Mouse (Mus musculus) embryonic facial prominence, embryonic 11.5 days (tissue): ENCODE data around the gene Elfn1. TPM values are rescaled to one million over a fixed set of nuclear protein-coding genes. Genes with fewer than 3 reads are reported as not detected.
"Not testable (repeated sequence)": the region's sequence is repeated elsewhere in the genome, so short reads cannot be mapped to it uniquely, and the experiment has no call there.

Source experiments
- ATAC-seq: fragments of 200-750 bp; cut with Nextera tagmentation; replicated peaks from 2 replicates; pipeline ENCODE4 v1.8.0; 2017; ENCODE audit warnings: low read depth; ENCODE audit not compliant: insufficient number of reproducible peaks, low FRiP score, low TSS enrichment
- DNase-seq: peaks from one replicate; pipeline ENCODE4 v3.0.0-alpha.2; 2015; ENCODE audit warnings: low spot score
- H3K27ac ChIP-seq: fragments of 300-500 bp; sonication (generic); replicated peaks from 2 replicates; pipeline ENCODE4 v1.5.1; 2014; ENCODE audit warnings: mild to moderate bottlenecking, low read depth, low read length, control low read depth
- H3K27me3 ChIP-seq: fragments of 300-500 bp; sonication (generic); 2 replicates; pipeline ENCODE4 v1.6.1; 2014; ENCODE audit warnings: mild to moderate bottlenecking, low read length, moderate library complexity, mixed read lengths; ENCODE audit not compliant: control insufficient read depth, insufficient read depth
- H3K36me3 ChIP-seq: fragments of 300-500 bp; sonication (generic); replicated peaks from 2 replicates; pipeline ENCODE4 v1.6.1; 2014; ENCODE audit warnings: low read depth, mild to moderate bottlenecking, low read length, moderate library complexity, mixed read lengths; ENCODE audit not compliant: control insufficient read depth, insufficient read depth
- H3K4me1 ChIP-seq: fragments of 300-500 bp; sonication (generic); 2 replicates; pipeline ENCODE4 v1.6.1; 2014; ENCODE audit warnings: low read length, mixed read lengths; ENCODE audit not compliant: control insufficient read depth, insufficient read depth
- H3K4me2 ChIP-seq: fragments of 300-500 bp; sonication (generic); 2 replicates; pipeline ENCODE4 v1.6.1; 2014; ENCODE audit warnings: low read depth, mild to moderate bottlenecking, control low read depth, low read length, moderate library complexity
- H3K4me3 ChIP-seq: fragments of 300-500 bp; sonication (generic); 2 replicates; pipeline ENCODE4 v1.5.1; 2014; ENCODE audit warnings: low read depth, low read length, control low read depth
- H3K9ac ChIP-seq: fragments of 300-500 bp; sonication (generic); replicated peaks from 2 replicates; pipeline ENCODE4 v1.6.1; 2014; ENCODE audit warnings: mild to moderate bottlenecking, control low read depth, low read length
- H3K9me3 ChIP-seq: fragments of 300-500 bp; sonication (generic); replicated peaks from 2 replicates; pipeline ENCODE4 v1.6.1; 2016; ENCODE audit warnings: mild to moderate bottlenecking, low read length, inconsistent platforms, mixed read lengths; ENCODE audit not compliant: control insufficient read depth
- WGBS: fragments of 180-500 bp; shearing (Covaris S2); extraction: QIAGEN DNeasy Blood & Tissue Kit; methylation state at CpG from one replicate; pipeline ENCODE4 v1.1.7; 2014; 5-methylcytosine and 5-hydroxymethylcytosine counted together
- polyA plus RNA-seq: library from polyadenylated mRNA; unstranded; fragments of >200 nt; fragmentation: Nextera tagmentation; extraction: Ambion mirVana; gene quantifications from 2 replicates; pipeline ENCODE4 v1.2.1, GENCODE M21; 2014

The Elfn1 gene
- polyA plus RNA-seq, 1 experiment from 2014 or later: 0.27 TPM

GRCm38 (mm10) chr5:139981976-139982375 lies 74.2 kb downstream of the Elfn1 start:
- Histone ChIP-seq H3K4me3 (no peak overlapping the region), H3K36me3 (no peaks in the 10 kb centered on the region), H3K4me1 (no peaks in the 10 kb centered on the region), H3K27ac (no peak overlapping the region), H3K27me3 (no peaks in the 10 kb centered on the region), H3K4me2 (no peak overlapping the region), H3K9me3 (no peaks in the 10 kb centered on the region), H3K9ac (no peak overlapping the region)
- WGBS: 93% methylated on average over 1 of the region's 1 CpGs
- no peak for DNase-seq
- no peak for ATAC-seq

- no peak for DNase-seq
- Histone ChIP-seq H3K4me1 (no peaks in the 10 kb centered on the region), H3K9ac (no peak overlapping the region), H3K36me3 (no peaks in the 10 kb centered on the region), H3K4me2 (no peak overlapping the region), H3K9me3 (peaks cover 2% of the 10 kb centered on the region; the same call in 1 of the 2 replicates), H3K4me3 (no peak overlapping the region), H3K27ac (no peak overlapping the region), H3K27me3 (no peaks in the 10 kb centered on the region)
- 37% methylated on average over 18 of the region's 18 CpGs for WGBS
- ATAC-seq: no peak
These were observed 77.5 kb downstream of the Elfn1 start for GRCm38 (mm10) chr5:139985073-139985746.

DNA sequence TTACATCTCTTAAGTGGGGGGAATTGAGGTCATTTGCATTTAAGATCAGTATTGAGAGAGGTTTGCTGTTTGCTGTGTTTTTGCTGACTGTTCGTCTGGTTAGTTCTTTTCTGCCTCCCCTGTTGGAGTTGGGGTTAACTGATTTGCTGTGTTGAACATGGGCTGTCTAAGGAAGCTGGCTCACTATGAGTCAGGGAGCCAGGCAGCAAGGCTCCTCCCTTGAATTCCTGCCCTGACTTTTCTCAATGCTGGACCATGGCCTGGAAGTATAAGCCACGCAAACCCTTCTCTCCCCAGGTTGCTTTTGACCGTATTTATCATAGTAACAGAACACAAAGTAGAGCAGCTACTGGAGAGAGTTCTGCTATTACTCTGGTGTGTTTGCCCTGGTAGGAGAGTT lies 83.8 kb downstream of the Elfn1 start:
- no peaks in the 10 kb centered on the region for H3K36me3 ChIP-seq
- no peak for DNase-seq
- no peak overlapping the region for H3K9ac ChIP-seq
- H3K9me3 ChIP-seq: peaks cover 2% of the 10 kb centered on the region; the same call in 1 of the 2 replicates
- H3K27me3 ChIP-seq: no peaks in the 10 kb centered on the region
- no peak overlapping the region for H3K4me3 ChIP-seq
- no peaks in the 10 kb centered on the region for H3K4me1 ChIP-seq
- no peak for ATAC-seq
- no peak overlapping the region for H3K4me2 ChIP-seq
- H3K27ac ChIP-seq: no peak overlapping the region
- WGBS: 88% methylated on average over 3 of the region's 3 CpGs

DNA sequence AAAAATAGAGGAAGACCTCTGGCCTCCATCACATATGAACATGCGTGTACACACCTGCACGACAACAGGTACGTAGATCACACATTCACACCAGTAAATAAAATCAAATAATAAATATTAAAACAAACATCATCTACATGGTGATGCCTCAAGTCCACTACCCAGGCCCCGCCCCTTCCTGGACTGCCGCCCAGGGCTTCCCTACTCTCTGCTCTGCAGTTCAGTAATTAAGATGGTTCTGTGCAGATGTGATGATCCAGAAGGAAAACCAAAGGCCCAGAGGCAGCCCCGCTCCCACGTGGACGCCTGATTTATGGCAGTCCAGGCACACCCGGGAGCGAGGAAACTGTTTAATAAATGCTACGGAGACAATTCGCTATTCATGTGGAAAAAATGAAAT lies 90.6 kb downstream of the Elfn1 start:
- not testable (repeated sequence) for H3K27ac ChIP-seq, H3K4me1 ChIP-seq, H3K4me3 ChIP-seq, H3K36me3 ChIP-seq, H3K4me2 ChIP-seq, H3K9ac ChIP-seq, H3K9me3 ChIP-seq, DNase-seq, H3K27me3 ChIP-seq, ATAC-seq
- WGBS: 84% methylated on average over 12 of the region's 12 CpGs

GRCm38 (mm10) chr5:139998916-139999315 lies 91.2 kb downstream of the Elfn1 start:
- WGBS: 33% methylated on average over 5 of the region's 6 CpGs
- no peak overlapping the region for H3K4me2 ChIP-seq

DNA sequence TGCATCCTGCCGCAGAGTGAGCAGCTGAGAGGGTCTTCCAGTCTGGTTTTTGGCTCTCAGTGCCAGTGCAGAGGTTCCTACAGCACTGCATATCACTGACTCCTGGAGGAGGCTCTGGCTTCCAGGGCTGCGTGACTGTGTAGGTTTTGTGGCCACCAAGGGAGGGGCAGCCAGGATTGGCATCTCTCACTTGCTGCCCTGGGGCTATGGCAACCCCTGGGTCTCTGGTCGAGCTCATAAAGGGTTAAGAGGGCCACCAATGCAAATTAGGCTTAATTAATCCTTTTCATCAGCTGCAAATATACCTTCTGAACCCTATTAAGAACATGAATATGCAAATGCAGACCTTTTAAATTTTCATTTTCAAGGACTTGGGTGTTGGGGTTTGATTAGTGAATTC lies 94.8 kb downstream of the Elfn1 start:
- Histone ChIP-seq H3K36me3 (no peaks in the 10 kb centered on the region), H3K9ac (no peak overlapping the region), H3K9me3 (no peaks in the 10 kb centered on the region), H3K27me3 (no peaks in the 10 kb centered on the region), H3K4me2 (no peak overlapping the region), H3K27ac (no peak overlapping the region), H3K4me1 (no peaks in the 10 kb centered on the region), H3K4me3 (no peak overlapping the region)
- DNase-seq (no peak), ATAC-seq (no peak)
- WGBS: 50% methylated on average over 3 of the region's 3 CpGs

More at GRCm38 (mm10) chr5:139998916-139999315, 91.2 kb downstream of the Elfn1 start:
- DNase-seq (no peak), ATAC-seq (no peak)
- Histone ChIP-seq H3K27me3 (no peaks in the 10 kb centered on the region), H3K4me3 (no peak overlapping the region), H3K36me3 (no peaks in the 10 kb centered on the region), H3K9me3 (no peaks in the 10 kb centered on the region), H3K9ac (no peak overlapping the region), H3K27ac (no peak overlapping the region), H3K4me1 (no peaks in the 10 kb centered on the region)

GRCm38 (mm10) chr5:140006861-140007260 lies 99.1 kb downstream of the Elfn1 start:
- no peaks in the 10 kb centered on the region for H3K36me3 ChIP-seq
- DNase-seq: no peak
- no peak overlapping the region for H3K4me2 ChIP-seq

GRCm38 (mm10) chr5:140007656-140008522 lies 100.1 kb downstream of the Elfn1 start:
- no peak overlapping the region for H3K4me2 ChIP-seq
- no peak overlapping the region for H3K9ac ChIP-seq
- H3K27ac ChIP-seq: no peak overlapping the region
- H3K4me3 ChIP-seq: no peak overlapping the region
- no peaks in the 10 kb centered on the region for H3K36me3 ChIP-seq
- DNase-seq (no peak), ATAC-seq (no peak; the same call in 1 of the 2 replicates)
- 37% methylated on average over 9 of the region's 9 CpGs for WGBS
- no peaks in the 10 kb centered on the region for H3K9me3 ChIP-seq
- H3K4me1 ChIP-seq: no peaks in the 10 kb centered on the region
- H3K27me3 ChIP-seq: no peaks in the 10 kb centered on the region

More at GRCm38 (mm10) chr5:140006861-140007260, 99.1 kb downstream of the Elfn1 start:
- H3K4me3 ChIP-seq: no peak overlapping the region
- H3K9ac ChIP-seq: no peak overlapping the region
- ATAC-seq: no peak
- no peaks in the 10 kb centered on the region for H3K4me1 ChIP-seq
- WGBS: 78% methylated on average over 8 of the region's 8 CpGs
- no peak overlapping the region for H3K27ac ChIP-seq
- H3K27me3 ChIP-seq: no peaks in the 10 kb centered on the region
- no peaks in the 10 kb centered on the region for H3K9me3 ChIP-seq
